Mouse (Mus musculus) CH12.LX (cell line): ENCODE results near the gene Rps18. TPM values are rescaled to one million over a fixed set of nuclear protein-coding genes. Genes with fewer than 3 reads are reported as not detected.

Source experiments
- DNase-seq: peaks from one replicate; pipeline ENCODE4 v3.0.0-alpha.2; 2013; ENCODE audit errors: extremely low read depth
- H3K27ac ChIP-seq: 2 replicates; pipeline ENCODE4 v1.5.1; 2012; ENCODE audit warnings: low read depth, mild to moderate bottlenecking, control low read depth, moderate library complexity; ENCODE audit not compliant: insufficient read depth
- H3K27me3 ChIP-seq: replicated peaks from 2 replicates; pipeline ENCODE3; 2012; ENCODE audit warnings: inconsistent platforms
- H3K36me3 ChIP-seq, 2 experiments: replicated peaks in 1 of 2; 2 replicates each; pipeline versions ENCODE3 to v1.6.1; 2012; ENCODE audit warnings: inconsistent platforms in 1 of 2, low read length in 1 of 2, mild to moderate bottlenecking in 1 of 2, mixed read lengths in 1 of 2, moderate library complexity in 1 of 2; ENCODE audit not compliant: control insufficient read depth in 1 of 2, insufficient read depth in 1 of 2
- H3K4me1 ChIP-seq, 2 experiments: 2 replicates each; pipeline ENCODE4 v1.6.1; 2012; ENCODE audit warnings: inconsistent platforms in 1 of 2, moderate library complexity in 1 of 2; ENCODE audit not compliant: insufficient read depth in 2 of 2, control insufficient read depth in 1 of 2
- H3K4me2 ChIP-seq: 2 replicates; pipeline ENCODE4 v1.6.1; 2012; ENCODE audit warnings: low read depth, mild to moderate bottlenecking, control low read depth; ENCODE audit not compliant: poor library complexity, insufficient read depth, severe bottlenecking
- H3K4me3 ChIP-seq, 3 experiments: fragments of 150-350 bp in 1 of 3; sonication (generic) in 1 of 3; replicated peaks in 1 of 3; 2 replicates each; pipeline versions ENCODE3 to v1.5.1; 2011 to 2012; ENCODE audit warnings: low read depth in 2 of 3, low read length in 2 of 3, mild to moderate bottlenecking in 2 of 3, moderate library complexity in 2 of 3, control low read depth in 1 of 3, improper control_type of control experiment in 1 of 3, inconsistent platforms in 1 of 3, mixed read lengths in 1 of 3; ENCODE audit not compliant: poor library complexity in 1 of 3
- H3K79me2 ChIP-seq: replicated peaks from 2 replicates; pipeline ENCODE4 v1.6.1; 2012; ENCODE audit warnings: mild to moderate bottlenecking, moderate library complexity; ENCODE audit not compliant: control insufficient read depth, poor library complexity, insufficient read depth, severe bottlenecking; ENCODE audit errors: extremely low read depth
- H3K9ac ChIP-seq: 2 replicates; pipeline ENCODE4 v1.6.1; 2012; ENCODE audit warnings: low read depth, mild to moderate bottlenecking, control low read depth, moderate library complexity; ENCODE audit not compliant: insufficient read depth
- H3K9me3 ChIP-seq: replicated peaks from 2 replicates; pipeline ENCODE3; 2012; ENCODE audit warnings: low read length, inconsistent platforms, mixed read lengths
- BHLHE40 ChIP-seq: IDR thresholded peaks from 2 replicates; pipeline ENCODE4 v1.6.1; 2011; ENCODE audit warnings: mild to moderate bottlenecking, low read depth, low read length, improper control_type of control experiment
- CTCF ChIP-seq, 2 experiments: IDR thresholded peaks in 1 of 2; conservative IDR thresholded peaks in 1 of 2; 2 replicates each; pipeline ENCODE4 v1.5.1; 2011 to 2012; ENCODE audit warnings: low read depth in 2 of 2, low read length in 2 of 2, improper control_type of control experiment in 1 of 2, inconsistent platforms in 1 of 2, mild to moderate bottlenecking in 1 of 2, moderate library complexity in 1 of 2
- ELF1 ChIP-seq: IDR thresholded peaks from 2 replicates; pipeline ENCODE4 v1.6.1; 2014; ENCODE audit warnings: low read depth, mild to moderate bottlenecking, inconsistent platforms, low read length, improper control_type of control experiment
- ETS1 ChIP-seq: conservative IDR thresholded peaks from 2 replicates; pipeline ENCODE4 v1.6.1; 2012; ENCODE audit warnings: low read depth, mild to moderate bottlenecking, inconsistent platforms, low read length, improper control_type of control experiment, moderate library complexity
- GABPA ChIP-seq: IDR thresholded peaks from 2 replicates; pipeline ENCODE4 v1.6.1; 2012; ENCODE audit warnings: low read depth, low read length, improper control_type of control experiment, inconsistent platforms; ENCODE audit not compliant: insufficient replicate concordance
- MAZ ChIP-seq: IDR thresholded peaks from 2 replicates; pipeline ENCODE4 v1.6.1; 2012; ENCODE audit warnings: low read depth, mild to moderate bottlenecking, inconsistent platforms, low read length, improper control_type of control experiment, moderate library complexity
- MYC ChIP-seq: IDR thresholded peaks from 2 replicates; pipeline ENCODE4 v1.6.1; 2011; ENCODE audit warnings: low read depth, mild to moderate bottlenecking, improper control_type of control experiment, low read length
- NELFE ChIP-seq: IDR thresholded peaks from 2 replicates; pipeline ENCODE4 v1.6.1; 2011; ENCODE audit warnings: low read depth, low read length, improper control_type of control experiment
- POLR2AphosphoS2 ChIP-seq: IDR thresholded peaks from 2 replicates; pipeline ENCODE4 v1.6.1; 2011; ENCODE audit warnings: low read depth, low read length, improper control_type of control experiment
- RAD21 ChIP-seq: IDR thresholded peaks from 2 replicates; pipeline ENCODE4 v1.6.1; 2011; ENCODE audit warnings: low read depth, mild to moderate bottlenecking, low read length, improper control_type of control experiment, moderate library complexity
- SIN3A ChIP-seq: IDR thresholded peaks from 2 replicates; pipeline ENCODE4 v1.6.1; 2012; ENCODE audit warnings: low read length, improper control_type of control experiment, inconsistent platforms
- SMC3 ChIP-seq: IDR thresholded peaks from 2 replicates; pipeline ENCODE4 v1.6.1; 2011; ENCODE audit warnings: low read depth, low read length, improper control_type of control experiment
- USF1 ChIP-seq: IDR thresholded peaks from 2 replicates; pipeline ENCODE4 v1.6.1; 2014; ENCODE audit warnings: low read depth, mild to moderate bottlenecking, inconsistent platforms, low read length, improper control_type of control experiment
- USF2 ChIP-seq: conservative IDR thresholded peaks from 2 replicates; pipeline ENCODE4 v1.6.1; 2011; ENCODE audit warnings: low read depth, low read length, improper control_type of control experiment
- dilution Hi-C: fragments of 300-500 bp; cut with MboI; formaldehyde crosslinking; loops from 2 replicates; pipeline ENCODE4 v1.14.3; 2020; ENCODE audit warnings: low sequenced_read_pairs; ENCODE audit not compliant: extremely low pct_unique_long_range_greater_than_20kb, extremely low pct_ligation_motif_present
- in situ Hi-C: fragments of 300-500 bp; cut with MboI; formaldehyde crosslinking; loops from 3 replicates; pipeline ENCODE4 v1.14.3; 2019; ENCODE audit warnings: low sequenced_read_pairs, low pct_ligation_motif_present, low pct_unique_long_range_greater_than_20kb, mixed read lengths
- polyA plus RNA-seq: library from polyadenylated mRNA; unstranded; fragments of >175 nt; gene quantifications from 2 replicates; pipeline ENCODE4 v1.2.1, GENCODE M21; 2012; ENCODE audit warnings: low read depth; ENCODE audit not compliant: insufficient read length
- total RNA-seq, 2 experiments: library from RNA; depleted of rRNA; stranded (reverse); fragments of 300-350 nt in 1 of 2; fragments of >200 nt in 1 of 2; gene quantifications; 2 replicates each; pipeline ENCODE4 v1.2.3; 2012 to 2014

Rps18 gene
- total and polyA plus RNA-seq, 3 experiments, result 246 to 991 (median 302) TPM

- H3K4me3 ChIP-seq, result no peak overlapping the region
- peaks cover 0 to 3% of the 10 kb centered on the region in 2 experiments; a peak in 1 of 4 replicates for H3K4me1 ChIP-seq
- TF ChIP-seq CTCF (conservative IDR thresholded peaks at IDR 0.05 in 1 of 2, IDR thresholded peaks at IDR 0.05 in 1 of 2; ENCODE audit: low read depth in 2 of 2, low read length in 2 of 2) (peak in 1 of 2 experiments; percentile 56; a peak in 2 of 4 replicates), SMC3 (0 out of 2 replicates have a peak, but pooled peaks have one; percentile 2), NELFE (no peak), BHLHE40 (0 out of 2 replicates have a peak, but pooled peaks have one; percentile 39), POLR2AphosphoS2 (no peak), ETS1 (no peak), MYC (peak; percentile 62), SIN3A (0 out of 2 replicates have a peak, but pooled peaks have one; percentile 43), USF1 (peak; percentile 65), USF2 (peak; percentile 62)
- TF ChIP-seq, all 38 proteins: peak for 7
- in situ Hi-C loops (loop anchor here (5.0 kb wide), 1 partner anchor 1333 kb away; no protein-coding TSS in a partner anchor), dilution Hi-C loops (no loop called here)
- no peak overlapping the region for H3K4me2 ChIP-seq
- no peaks in the 10 kb centered on the region for H3K79me2 ChIP-seq
- H3K9ac ChIP-seq, result no peak overlapping the region
- no peaks in the 10 kb centered on the region for H3K27me3 ChIP-seq
- peaks cover 17 to 23% of the 10 kb centered on the region in 2 experiments for H3K36me3 ChIP-seq
- no peak overlapping the region for H3K27ac ChIP-seq
- DNase-seq, result peak; percentile 76
- H3K9me3 ChIP-seq, result peaks cover 4% of the 10 kb centered on the region
Measured at GRCm38 (mm10) chr17:33968927-33969326, 13.1 kb upstream of the Rps18 start.

GRCm38 (mm10) chr17:33968489-33968888, 12.7 kb upstream of the Rps18 start:
- Histone ChIP-seq H3K36me3 (peaks cover 22 to 26% of the 10 kb centered on the region in 2 experiments), H3K27ac (no peak overlapping the region), H3K4me3 (no peak overlapping the region), H3K79me2 (no peaks in the 10 kb centered on the region), H3K4me2 (0 out of 2 replicates have a peak overlapping the region, but pooled peaks have one; percentile 50), H3K9me3 (peaks cover 4% of the 10 kb centered on the region), H3K4me1 (peaks cover 0 to 3% of the 10 kb centered on the region in 2 experiments; a peak in 1 of 4 replicates), H3K27me3 (no peaks in the 10 kb centered on the region), H3K9ac (no peak overlapping the region)
- DNase-seq, result peak; percentile 72
- in situ Hi-C loops (loop anchor here (5.0 kb wide), 1 partner anchor 1334 kb away; no protein-coding TSS in a partner anchor), dilution Hi-C loops (no loop called here)
- TF ChIP-seq ELF1 (0 out of 2 replicates have a peak, but pooled peaks have one; percentile 9), GABPA (no peak), SMC3 (peak; percentile 67), RAD21 (peak; percentile 58), MAZ (no peak), CTCF (conservative IDR thresholded peaks at IDR 0.05 in 1 of 2, IDR thresholded peaks at IDR 0.05 in 1 of 2; ENCODE audit: low read depth in 2 of 2, low read length in 2 of 2) (peak; percentile 60 to 68)
